Mouse (Mus musculus) MEL (cell line): ENCODE measurements around the gene Sin3b. TPM values are rescaled to one million over a fixed set of nuclear protein-coding genes. Genes with fewer than 3 reads are reported as not detected.

Source experiments
- DNase-seq: peaks from one replicate; pipeline ENCODE4 v3.0.0; 2011; ENCODE audit warnings: low read depth, low spot score
- H3K27ac ChIP-seq: 2 replicates; pipeline ENCODE4 v1.5.1; 2012; ENCODE audit warnings: low read depth, mild to moderate bottlenecking, control low read depth, low read length, moderate library complexity; ENCODE audit not compliant: control insufficient read depth
- H3K27me3 ChIP-seq, 2 experiments: fragments of 150-350 bp in 1 of 2; sonication (generic) in 1 of 2; 2 replicates each; pipeline ENCODE4 v1.6.1; 2012; ENCODE audit warnings: low read length in 2 of 2, mild to moderate bottlenecking in 2 of 2, improper control_type of control experiment in 1 of 2, moderate library complexity in 1 of 2; ENCODE audit not compliant: insufficient read depth in 2 of 2, control insufficient read depth in 1 of 2
- H3K36me3 ChIP-seq, 2 experiments: 2 replicates each; pipeline ENCODE4 v1.6.1; 2012 to 2014; ENCODE audit warnings: low read length in 2 of 2, improper control_type of control experiment in 1 of 2, inconsistent platforms in 1 of 2, mild to moderate bottlenecking in 1 of 2; ENCODE audit not compliant: insufficient read depth in 2 of 2, control insufficient read depth in 1 of 2
- H3K4me1 ChIP-seq, 2 experiments: fragments of 150-350 bp in 1 of 2; sonication (generic) in 1 of 2; 2 replicates each; pipeline ENCODE4 v1.6.1; 2012; ENCODE audit warnings: low read length in 2 of 2, improper control_type of control experiment in 1 of 2, mild to moderate bottlenecking in 1 of 2; ENCODE audit not compliant: insufficient read depth in 2 of 2, control insufficient read depth in 1 of 2
- H3K4me3 ChIP-seq, 2 experiments: fragments of 150-350 bp in 1 of 2; sonication (generic) in 1 of 2; 2 replicates each; pipeline ENCODE4 v1.5.1; 2012; ENCODE audit warnings: low read depth in 2 of 2, low read length in 2 of 2, mild to moderate bottlenecking in 2 of 2, moderate library complexity in 2 of 2, control low read depth in 1 of 2, improper control_type of control experiment in 1 of 2; ENCODE audit not compliant: control insufficient read depth in 1 of 2, insufficient read depth in 1 of 2
- H3K79me2 ChIP-seq: 2 replicates; pipeline ENCODE4 v1.6.1; 2012; ENCODE audit warnings: mild to moderate bottlenecking, low read length, moderate library complexity; ENCODE audit not compliant: control insufficient read depth, poor library complexity, insufficient read depth
- H3K9ac ChIP-seq: 2 replicates; pipeline ENCODE4 v1.6.1; 2012; ENCODE audit warnings: low read depth, mild to moderate bottlenecking, control low read depth, low read length, moderate library complexity; ENCODE audit not compliant: control insufficient read depth, poor library complexity, severe bottlenecking
- H3K9me3 ChIP-seq: fragments of 150-350 bp; sonication (generic); replicated peaks from 2 replicates; pipeline ENCODE4 v1.6.1; 2012; ENCODE audit warnings: mild to moderate bottlenecking, low read length, improper control_type of control experiment, moderate library complexity; ENCODE audit not compliant: insufficient read depth
- BHLHE40 ChIP-seq: IDR thresholded peaks from 2 replicates; pipeline ENCODE4 v1.6.1; 2012; ENCODE audit warnings: low read depth, mild to moderate bottlenecking, inconsistent platforms, low read length, improper control_type of control experiment, borderline replicate concordance
- CHD2 ChIP-seq: IDR thresholded peaks from 2 replicates; pipeline ENCODE4 v1.6.1; 2011; ENCODE audit warnings: low read length, improper control_type of control experiment
- E2F4 ChIP-seq: IDR thresholded peaks from 2 replicates; pipeline ENCODE4 v1.6.1; 2011; ENCODE audit warnings: low read depth, low read length, improper control_type of control experiment, borderline replicate concordance
- ELF1 ChIP-seq: IDR thresholded peaks from 2 replicates; pipeline ENCODE4 v1.6.1; 2014; ENCODE audit warnings: low read depth, mild to moderate bottlenecking, inconsistent platforms, low read length, improper control_type of control experiment, moderate library complexity
- GATA1 ChIP-seq: IDR thresholded peaks from 2 replicates; pipeline ENCODE4 v1.6.1; 2011; ENCODE audit warnings: low read depth, low read length, improper control_type of control experiment
- JUND ChIP-seq: IDR thresholded peaks from 2 replicates; pipeline ENCODE4 v1.6.1; 2011; ENCODE audit warnings: low read depth, mild to moderate bottlenecking, improper control_type of control experiment, low read length
- MAFK ChIP-seq: IDR thresholded peaks from 2 replicates; pipeline ENCODE4 v1.6.1; 2011; ENCODE audit warnings: low read depth, mild to moderate bottlenecking, low read length, improper control_type of control experiment, borderline replicate concordance
- MAZ ChIP-seq: IDR thresholded peaks from 2 replicates; pipeline ENCODE4 v1.6.1; 2012; ENCODE audit warnings: low read depth, mild to moderate bottlenecking, inconsistent platforms, low read length, improper control_type of control experiment
- MYB ChIP-seq: IDR thresholded peaks from 2 replicates; pipeline ENCODE4 v1.6.1; 2011; ENCODE audit warnings: mild to moderate bottlenecking, low read depth, low read length, improper control_type of control experiment
- MYC ChIP-seq: IDR thresholded peaks from 2 replicates; pipeline ENCODE4 v1.6.1; 2011; ENCODE audit warnings: low read depth, mild to moderate bottlenecking, low read length, improper control_type of control experiment, moderate library complexity
- NELFE ChIP-seq: IDR thresholded peaks from 2 replicates; pipeline ENCODE4 v1.6.1; 2011; ENCODE audit warnings: low read depth, low read length, improper control_type of control experiment
- POLR2A ChIP-seq, 2 experiments: IDR thresholded peaks; 2 replicates each; pipeline ENCODE4 v1.6.1; 2011 to 2012; ENCODE audit warnings: low read length in 2 of 2, mild to moderate bottlenecking in 2 of 2, control low read depth in 1 of 2, improper control_type of control experiment in 1 of 2, low read depth in 1 of 2, moderate library complexity in 1 of 2; ENCODE audit not compliant: control insufficient read depth in 1 of 2, insufficient read depth in 1 of 2, poor library complexity in 1 of 2
- POLR2AphosphoS5 ChIP-seq: IDR thresholded peaks from 2 replicates; pipeline ENCODE4 v1.6.1; 2012; ENCODE audit warnings: low read depth, borderline replicate concordance, mild to moderate bottlenecking, inconsistent platforms, low read length, moderate library complexity, mixed read lengths
- RAD21 ChIP-seq: IDR thresholded peaks from 2 replicates; pipeline ENCODE4 v1.6.1; 2011; ENCODE audit warnings: mild to moderate bottlenecking, low read depth, low read length, improper control_type of control experiment
- RCOR1 ChIP-seq: IDR thresholded peaks from 2 replicates; pipeline ENCODE4 v1.6.1; 2012; ENCODE audit warnings: low read depth, mild to moderate bottlenecking, inconsistent platforms, low read length, improper control_type of control experiment
- SIN3A ChIP-seq: IDR thresholded peaks from 2 replicates; pipeline ENCODE4 v1.6.1; 2012; ENCODE audit warnings: low read length, improper control_type of control experiment, inconsistent platforms
- SMC3 ChIP-seq: IDR thresholded peaks from 2 replicates; pipeline ENCODE4 v1.6.1; 2011; ENCODE audit warnings: low read depth, low read length, improper control_type of control experiment
- TAL1 ChIP-seq: IDR thresholded peaks from 2 replicates; pipeline ENCODE4 v1.6.1; 2012; ENCODE audit warnings: mild to moderate bottlenecking, inconsistent platforms, low read length, moderate library complexity, mixed read lengths
- TBP ChIP-seq: IDR thresholded peaks from 2 replicates; pipeline ENCODE4 v1.8.0; 2011; ENCODE audit warnings: low read depth, low read length, improper control_type of control experiment
- USF2 ChIP-seq, 2 experiments: IDR thresholded peaks; 2 replicates each; pipeline ENCODE4 v1.6.1; 2011 to 2012; ENCODE audit warnings: improper control_type of control experiment in 2 of 2, low read length in 2 of 2, borderline replicate concordance in 1 of 2, inconsistent platforms in 1 of 2, low read depth in 1 of 2, mild to moderate bottlenecking in 1 of 2; ENCODE audit not compliant: insufficient read depth in 1 of 2
- ZC3H11A ChIP-seq: IDR thresholded peaks from 2 replicates; pipeline ENCODE4 v1.6.1; 2012; ENCODE audit warnings: low read depth, mild to moderate bottlenecking, inconsistent platforms, low read length, improper control_type of control experiment
- ZKSCAN1 ChIP-seq: IDR thresholded peaks from 2 replicates; pipeline ENCODE4 v1.6.1; 2012; ENCODE audit warnings: low read depth, mild to moderate bottlenecking, inconsistent platforms, low read length, improper control_type of control experiment, moderate library complexity
- ZMIZ1 ChIP-seq: IDR thresholded peaks from 2 replicates; pipeline ENCODE4 v1.6.1; 2012; ENCODE audit warnings: low read depth, mild to moderate bottlenecking, inconsistent platforms, low read length, improper control_type of control experiment, moderate library complexity
- polyA plus RNA-seq, 2 experiments: library from polyadenylated mRNA; stranded (reverse) in 1 of 2; unstranded in 1 of 2; fragments of >175 nt in 1 of 2; fragments of >200 nt in 1 of 2; gene quantifications; 2 replicates each; pipeline versions ENCODE4 v1.2.1 to v1.2.4; 2012; ENCODE audit warnings: low replicate concordance in 2 of 2, low read depth in 1 of 2; ENCODE audit not compliant: insufficient read length in 2 of 2, insufficient read depth in 1 of 2, missing spikeins in 1 of 2
- total RNA-seq: library from RNA; depleted of rRNA; stranded (reverse); fragments of 300-350 nt; gene quantifications from 2 replicates; pipeline ENCODE4 v1.2.3, GENCODE M21; 2012

Gene Sin3b
- total and polyA plus RNA-seq, 3 experiments: 115 to 139 TPM; not detected in 1

GRCm38 (mm10) chr8:72682051-72682687 lies 40.9 kb upstream of the Sin3b start:
- DNase-seq: no peak
- Histone ChIP-seq H3K9ac (no peak overlapping the region), H3K79me2 (no peaks in the 10 kb centered on the region), H3K36me3 (peaks cover 0 to 5% of the 10 kb centered on the region in 2 experiments; a peak in 2 of 4 replicates), H3K9me3 (no peaks in the 10 kb centered on the region), H3K4me3 (no peak overlapping the region), H3K27ac (no peak overlapping the region), H3K4me1 (peaks cover 0 to 9% of the 10 kb centered on the region in 2 experiments; a peak in 3 of 4 replicates), H3K27me3 (no peaks in the 10 kb centered on the region)
- TF ChIP-seq SIN3A (no peak), POLR2A (IDR thresholded peaks at IDR 0.05; ENCODE audit: control insufficient read depth in 1 of 2, insufficient read depth in 1 of 2, low read depth in 1 of 2, low read length in 2 of 2, poor library complexity in 1 of 2) (no peak), MAZ (no peak), RCOR1 (no peak), ELF1 (no peak), MYC (no peak), ZC3H11A (no peak), TAL1 (no peak), E2F4 (no peak), NELFE (no peak), RAD21 (no peak), TBP (no peak), ZKSCAN1 (no peak)

- Histone ChIP-seq H3K4me3 (peak overlapping the region; percentile 6 to 38; a peak in 2 of 4 replicates), H3K36me3 (peaks cover 0 to 5% of the 10 kb centered on the region in 2 experiments; a peak in 2 of 4 replicates), H3K9ac (0 out of 2 replicates have a peak overlapping the region, but pooled peaks have one; percentile 6), H3K79me2 (no peaks in the 10 kb centered on the region), H3K4me1 (peaks cover 0 to 9% of the 10 kb centered on the region in 2 experiments; a peak in 3 of 4 replicates), H3K27ac (peak overlapping the region; percentile 7; the same call in 1 of the 2 replicates), H3K27me3 (no peaks in the 10 kb centered on the region), H3K9me3 (no peaks in the 10 kb centered on the region)
- DNase-seq: peak; percentile 68
- no peak for TF ChIP-seq ZMIZ1
- TF ChIP-seq JUND: no peak
- TF ChIP-seq TAL1: no peak
- TF ChIP-seq RAD21: no peak
- TF ChIP-seq CHD2: no peak
- no peak for TF ChIP-seq ZC3H11A
- TF ChIP-seq NELFE: no peak
- TF ChIP-seq BHLHE40: no peak
- no peak; the same call in 1 of the 2 replicates for TF ChIP-seq MAZ
- no peak; the same call in 1 of the 2 replicates for TF ChIP-seq SIN3A
- no peak for TF ChIP-seq ZKSCAN1
- no peak for TF ChIP-seq USF2 (IDR thresholded peaks at IDR 0.05; ENCODE audit: borderline replicate concordance in 1 of 2, insufficient read depth in 1 of 2, low read depth in 1 of 2, low read length in 2 of 2)
- TF ChIP-seq RCOR1: no peak
- TF ChIP-seq SMC3: no peak
- TF ChIP-seq GATA1: no peak
- no peak for TF ChIP-seq MAFK
- no peak for TF ChIP-seq MYB
- TF ChIP-seq POLR2AphosphoS5: no peak
Measured at GRCm38 (mm10) chr8:72683010-72683521, 40.0 kb upstream of the Sin3b start.
